Mouse (Mus musculus) CH12.LX (cell line): ENCODE results near the gene Camta1.

Source experiments
- BHLHE40 ChIP-seq: IDR thresholded peaks from 2 replicates; pipeline ENCODE4 v1.6.1; 2011; ENCODE audit warnings: mild to moderate bottlenecking, low read depth, low read length, improper control_type of control experiment
- CTCF ChIP-seq, 2 experiments: IDR thresholded peaks in 1 of 2; conservative IDR thresholded peaks in 1 of 2; 2 replicates each; pipeline ENCODE4 v1.5.1; 2011 to 2012; ENCODE audit warnings: low read depth in 2 of 2, low read length in 2 of 2, improper control_type of control experiment in 1 of 2, inconsistent platforms in 1 of 2, mild to moderate bottlenecking in 1 of 2, moderate library complexity in 1 of 2
- EP300 ChIP-seq: IDR thresholded peaks from 2 replicates; pipeline ENCODE4 v1.6.1; 2011; ENCODE audit warnings: low read length, improper control_type of control experiment
- MYC ChIP-seq: IDR thresholded peaks from 2 replicates; pipeline ENCODE4 v1.6.1; 2011; ENCODE audit warnings: low read depth, mild to moderate bottlenecking, improper control_type of control experiment, low read length
- POLR2A ChIP-seq: IDR thresholded peaks from 2 replicates; pipeline ENCODE4 v1.6.1; 2011; ENCODE audit warnings: low read depth, mild to moderate bottlenecking, improper control_type of control experiment, low read length
- RCOR1 ChIP-seq: conservative IDR thresholded peaks from 2 replicates; pipeline ENCODE4 v1.6.1; 2012; ENCODE audit warnings: low read depth, mild to moderate bottlenecking, inconsistent platforms, low read length, improper control_type of control experiment
- UBTF ChIP-seq: IDR thresholded peaks from 2 replicates; pipeline ENCODE4 v1.6.1; 2012; ENCODE audit warnings: low read depth, mild to moderate bottlenecking, inconsistent platforms, low read length, improper control_type of control experiment, moderate library complexity
- ZNF384 ChIP-seq: IDR thresholded peaks from 2 replicates; pipeline ENCODE4 v1.6.1; 2012; ENCODE audit warnings: low read depth, low read length, improper control_type of control experiment, inconsistent platforms

GRCm38 (mm10) chr4:150924936-150925335 lies 936.7 kb downstream of the Camta1 start:
- TF ChIP-seq UBTF = no peak
- TF ChIP-seq CTCF (conservative IDR thresholded peaks at IDR 0.05 in 1 of 2, IDR thresholded peaks at IDR 0.05 in 1 of 2; ENCODE audit: low read depth in 2 of 2, low read length in 2 of 2) = no peak
- TF ChIP-seq POLR2A = no peak
- TF ChIP-seq ZNF384 = no peak
- TF ChIP-seq MYC = no peak
- no peak for TF ChIP-seq RCOR1
- TF ChIP-seq BHLHE40 = no peak
- no peak for TF ChIP-seq EP300
